ENCODE assay signal across 20 mouse cellular contexts in genomic region chr7:115819136-115819535, GRCm38 (mm10).
DNase-seq lines count a peak whose midpoint lies in the region; ATAC-seq and TF ChIP-seq lines count a peak whose summit lies in the region.
"Had no signal": no experiment of that assay in that cellular context is flagged by ENCODE, and none has a peak within 500 bp of the region (broad histone marks: within the 10 kb centered on the region; RNA-seq: fewer than 3 reads in every experiment).

No protein-coding gene starts in this region.

- intact Hi-C loops in heart, postnatal 36 days (cut with DNase I): no loop called here
- intact Hi-C loops in left cerebral cortex, adult 2 months (cut with DNase I): no loop called here

- H3K9me3 ChIP-seq in heart, embryonic 12.5 days (replicated peaks): no peaks in the 10 kb centered on the region
- H3K9me3 ChIP-seq in MEL (replicated peaks; ENCODE audit: insufficient read depth, low read length): no peaks in the 10 kb centered on the region
- H3K9me3 ChIP-seq: embryonic facial prominence, embryonic 12.5 days; forebrain, embryonic 12.5 days; hindbrain, embryonic 12.5 days had no signal

- no peaks in the 10 kb centered on the region for H3K79me2 ChIP-seq in MEL (ENCODE audit: control insufficient read depth, insufficient read depth, low read length, poor library complexity)

- peak overlapping the region; percentile 10; the same call in 1 of the 2 replicates for H3K27ac ChIP-seq in heart, embryonic 12.5 days (ENCODE audit: poor library complexity, severe bottlenecking)
- no peak overlapping the region for H3K27ac ChIP-seq in MEL (ENCODE audit: control insufficient read depth, low read depth, low read length)
- H3K27ac ChIP-seq in left cerebral cortex, adult 2 months: no peak overlapping the region
- H3K27ac ChIP-seq: embryonic facial prominence, embryonic 12.5 days; forebrain, embryonic 12.5 days; hindbrain, embryonic 12.5 days had no signal

- H3K4me1 ChIP-seq in heart, embryonic 12.5 days (replicated peaks): peaks cover 8% of the 10 kb centered on the region
- peaks cover 0 to 5% of the 10 kb centered on the region in 2 experiments; a peak in 2 of 4 replicates for H3K4me1 ChIP-seq in MEL (ENCODE audit: control insufficient read depth in 1 of 2, insufficient read depth in 2 of 2, low read length in 2 of 2)

- H3K4me3 ChIP-seq in heart, embryonic 12.5 days: no peak overlapping the region
- no peak overlapping the region for H3K4me3 ChIP-seq in MEL (ENCODE audit: control insufficient read depth in 1 of 2, insufficient read depth in 1 of 2, low read depth in 2 of 2, low read length in 2 of 2)
- H3K4me3 ChIP-seq in left cerebral cortex, adult 2 months: no peak overlapping the region
- H3K4me3 ChIP-seq: embryonic facial prominence, embryonic 12.5 days; forebrain, embryonic 12.5 days; hindbrain, embryonic 12.5 days had no signal

- WGBS in heart, embryonic 12.5 days: 14% methylated on average over 1 of the region's 1 CpGs

- no peak for DNase-seq in heart, postnatal 36 days
- DNase-seq in MEL (ENCODE audit: low read depth, low spot score) (peak; percentile 71), MEL-GATA-1-ER (ENCODE audit: extremely low read depth, low read depth) (peak; percentile 39)
- DNase-seq in frontal cortex, postnatal 36 days (ENCODE audit: low spot score in 2 of 2): no peak
- DNase-seq in left cerebral cortex, adult 2 months (ENCODE audit: extremely low spot score in 1 of 2, low spot score in 2 of 2): no peak
- DNase-seq: adrenal gland, postnatal 10 days; cerebellum, adult 11 months; cerebellum, adult 8-10 months; cerebellum, postnatal 14 days; gastrocnemius, postnatal 14 days; heart, postnatal 10 days; kidney, adult 11 months; kidney, adult 9 months had no signal

- no peaks in the 10 kb centered on the region for H3K27me3 ChIP-seq in heart, embryonic 12.5 days (replicated peaks)
- no peaks in the 10 kb centered on the region for H3K27me3 ChIP-seq in MEL (ENCODE audit: control insufficient read depth in 1 of 2, insufficient read depth in 2 of 2, low read length in 2 of 2)
- H3K27me3 ChIP-seq: embryonic facial prominence, embryonic 12.5 days; forebrain, embryonic 12.5 days; hindbrain, embryonic 12.5 days had no signal

- TF ChIP-seq EP300 in MEL (IDR thresholded peaks at IDR 0.05; ENCODE audit: low read depth in 1 of 2, low read length in 2 of 2): peak; percentile 15 to 63; a peak in 1 of 4 replicates

- no peak for TF ChIP-seq RAD21 in MEL (IDR thresholded peaks at IDR 0.05; ENCODE audit: low read depth, low read length)

- H3K36me3 ChIP-seq in heart, embryonic 12.5 days: no peaks in the 10 kb centered on the region
- peaks cover 0 to 2% of the 10 kb centered on the region in 2 experiments; a peak in 1 of 4 replicates for H3K36me3 ChIP-seq in MEL (ENCODE audit: control insufficient read depth in 1 of 2, insufficient read depth in 2 of 2, low read length in 2 of 2)
- H3K36me3 ChIP-seq: embryonic facial prominence, embryonic 12.5 days; hindbrain, embryonic 12.5 days had no signal

- H3K9ac ChIP-seq in heart, embryonic 12.5 days: no peak overlapping the region
- H3K9ac ChIP-seq in MEL (ENCODE audit: control insufficient read depth, low read depth, low read length, poor library complexity, severe bottlenecking): no peak overlapping the region
- H3K9ac ChIP-seq: embryonic facial prominence, embryonic 12.5 days; forebrain, embryonic 12.5 days; hindbrain, embryonic 12.5 days had no signal

- no peak for TF ChIP-seq CTCF in MEL (IDR thresholded peaks at IDR 0.05 in 2 of 3, conservative IDR thresholded peaks at IDR 0.05 in 1 of 3; ENCODE audit: control insufficient read depth in 1 of 3, insufficient read depth in 1 of 3, low read depth in 2 of 3, low read length in 3 of 3, poor library complexity in 1 of 3, severe bottlenecking in 1 of 3)
- TF ChIP-seq CTCF in left cerebral cortex, adult 2 months (IDR thresholded peaks at IDR 0.05): no peak

- ATAC-seq in heart, embryonic 12.5 days (ENCODE audit: insufficient number of reproducible peaks, low FRiP score): no peak
- peak; percentile 31; the same call in 1 of the 2 replicates for ATAC-seq in megakaryocyte progenitor cell, adult 5-6 weeks (replicated peaks; ENCODE audit: poor library complexity)
- ATAC-seq: forebrain, embryonic 16.5 days; hindbrain, embryonic 16.5 days had no signal

- TF ChIP-seq POLR2A in MEL (IDR thresholded peaks at IDR 0.05; ENCODE audit: control insufficient read depth in 1 of 2, insufficient read depth in 1 of 2, low read depth in 1 of 2, low read length in 2 of 2, poor library complexity in 1 of 2): no peak

- no peak overlapping the region for H3K4me2 ChIP-seq in heart, embryonic 12.5 days
- H3K4me2 ChIP-seq: embryonic facial prominence, embryonic 12.5 days; forebrain, embryonic 12.5 days; hindbrain, embryonic 12.5 days had no signal

TF ChIP-seq in MEL, 35 proteins besides CTCF, POLR2A, EP300 and RAD21:
- TF ChIP-seq GATA1 (IDR thresholded peaks at IDR 0.05; ENCODE audit: low read depth, low read length): peak; percentile 76
- no peak for TF ChIP-seq USF1 (IDR thresholded peaks at IDR 0.05; ENCODE audit: low read depth, low read length)

Comparison
In these comparisons a context has a peak if more than half of its experiments do, and no peak if none do; other contexts are left out.
1. DNase-seq: peak in MEL (single experiment) and MEL-GATA-1-ER (single experiment); none in heart, postnatal 36 days (0 of 2), frontal cortex, postnatal 36 days (0 of 2) and left cerebral cortex, adult 2 months (0 of 2).